Mouse (Mus musculus) lung, embryonic 16.5 days (tissue): ENCODE measurements around the gene Ssna1. TPM values are rescaled to one million over a fixed set of nuclear protein-coding genes. Genes with fewer than 3 reads are reported as not detected.

Source experiments
- ATAC-seq: fragments of 200-750 bp; cut with Nextera tagmentation; 2 replicates; pipeline ENCODE4 v1.8.0; 2017; ENCODE audit warnings: low read depth, mild to moderate bottlenecking, moderate library complexity
- H3K27ac ChIP-seq: fragments of 300-500 bp; sonication (generic); 2 replicates; pipeline ENCODE4 v1.5.1; 2014; ENCODE audit warnings: mild to moderate bottlenecking, control low read depth, low read length
- H3K27me3 ChIP-seq: fragments of 300-500 bp; sonication (generic); 2 replicates; pipeline ENCODE4 v1.6.1; 2014; ENCODE audit warnings: low read depth, low read length, mixed read lengths; ENCODE audit not compliant: control insufficient read depth, insufficient read depth
- H3K36me3 ChIP-seq: fragments of 300-500 bp; sonication (generic); 2 replicates; pipeline ENCODE4 v1.6.1; 2014; ENCODE audit warnings: low read length; ENCODE audit not compliant: control insufficient read depth, insufficient read depth
- H3K4me1 ChIP-seq: fragments of 300-500 bp; sonication (generic); replicated peaks from 2 replicates; pipeline ENCODE4 v1.6.1; 2014; ENCODE audit warnings: low read length, mixed read lengths; ENCODE audit not compliant: control insufficient read depth, insufficient read depth
- H3K4me2 ChIP-seq: fragments of 300-500 bp; sonication (generic); 2 replicates; pipeline ENCODE4 v1.6.1; 2014; ENCODE audit warnings: low read depth, low read length, control low read depth
- H3K4me3 ChIP-seq: fragments of 300-500 bp; sonication (generic); 2 replicates; pipeline ENCODE4 v1.5.1; 2014; ENCODE audit warnings: mild to moderate bottlenecking, low read length, control low read depth
- H3K9ac ChIP-seq: fragments of 300-500 bp; sonication (generic); 2 replicates; pipeline ENCODE4 v1.6.1; 2014; ENCODE audit warnings: low read length, control low read depth
- H3K9me3 ChIP-seq: fragments of 300-500 bp; sonication (generic); 2 replicates; pipeline ENCODE4 v1.6.1; 2016; ENCODE audit warnings: low read length; ENCODE audit not compliant: control insufficient read depth
- WGBS: fragments of 180-500 bp; shearing (Covaris S2); extraction: QIAGEN DNeasy Blood & Tissue Kit; methylation state at CpG from one replicate; pipeline ENCODE4 v1.1.7; 2014; 5-methylcytosine and 5-hydroxymethylcytosine counted together
- polyA plus RNA-seq: library from polyadenylated mRNA; unstranded; fragments of >200 nt; fragmentation: Nextera tagmentation; extraction: Ambion mirVana; gene quantifications from 2 replicates; pipeline ENCODE4 v1.2.1, GENCODE M21; 2015

The Ssna1 gene
- polyA plus RNA-seq, 1 experiment from 2014 or later: 219 TPM

- peak overlapping the region; percentile 97 for H3K27ac ChIP-seq
- H3K9ac ChIP-seq: peak overlapping the region; percentile 85
- under 1% methylated on average over 50 of the region's 53 CpGs for WGBS
- peaks cover 19% of the 10 kb centered on the region for H3K4me1 ChIP-seq
- ATAC-seq: peak; percentile 45
- no peaks in the 10 kb centered on the region for H3K9me3 ChIP-seq
- H3K36me3 ChIP-seq: peaks cover 7% of the 10 kb centered on the region
- peak overlapping the region; percentile 90 for H3K4me2 ChIP-seq
- no peaks in the 10 kb centered on the region for H3K27me3 ChIP-seq
- peak overlapping the region; percentile 87 for H3K4me3 ChIP-seq
Measured at GRCm38 (mm10) chr2:25223681-25224491, 48.4 kb downstream of the Ssna1 start.

DNA sequence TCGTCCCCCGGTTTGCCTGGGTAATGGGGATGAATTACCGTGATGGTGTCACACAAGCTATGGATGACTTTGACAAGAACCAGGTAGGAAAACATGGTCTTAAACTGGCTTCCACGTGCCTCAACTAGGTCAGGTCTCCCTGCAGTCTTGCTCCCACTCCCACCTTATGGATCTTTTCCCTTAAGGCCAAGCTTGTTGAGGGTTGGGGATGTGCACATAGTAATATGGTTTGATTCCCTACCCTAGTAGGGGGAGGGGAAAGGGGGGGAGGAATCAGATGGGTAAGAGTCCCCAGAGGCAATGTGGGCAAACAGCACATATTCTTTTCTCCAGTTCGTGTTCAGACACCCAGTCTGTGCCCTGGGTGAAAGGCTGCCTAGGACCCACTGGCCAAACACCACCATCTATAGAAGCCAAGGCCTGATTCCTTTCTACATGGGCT lies 50.9 kb downstream of the Ssna1 start:
- WGBS: 70% methylated on average over 5 of the region's 5 CpGs
- no peak for ATAC-seq

More for the DNA sequence above, 50.9 kb downstream of the Ssna1 start:
- peaks cover 7% of the 10 kb centered on the region for H3K36me3 ChIP-seq
- peaks cover 11% of the 10 kb centered on the region for H3K4me1 ChIP-seq
- no peak overlapping the region for H3K27ac ChIP-seq
- H3K27me3 ChIP-seq: no peaks in the 10 kb centered on the region
- H3K9me3 ChIP-seq: no peaks in the 10 kb centered on the region
- H3K9ac ChIP-seq: no peak overlapping the region
- no peak overlapping the region for H3K4me2 ChIP-seq
- H3K4me3 ChIP-seq: no peak overlapping the region

Other genes with a start within 250 kb of the Ssna1 start
- gene Nsmf, start 218.1 kb downstream of the Ssna1 start, polyA plus RNA-seq: 71.7 and 72.3 TPM in 2 replicates
- gene Entpd8, start 192.1 kb downstream of the Ssna1 start, polyA plus RNA-seq: 0.64 and 0.74 TPM in 2 replicates
- gene Noxa1, start 177.3 kb downstream of the Ssna1 start, polyA plus RNA-seq: 1.7 and 2.6 TPM in 2 replicates
- gene Nrarp, start 91.7 kb downstream of the Ssna1 start, polyA plus RNA-seq: 9.8 and 10.0 TPM in 2 replicates
- gene Tor4a, start 75.6 kb downstream of the Ssna1 start, polyA plus RNA-seq: 10.0 and 12.5 TPM in 2 replicates
- gene Nelfb, start 60.9 kb downstream of the Ssna1 start, polyA plus RNA-seq: 112 and 113 TPM in 2 replicates
- gene Stpg3, start 57.8 kb downstream of the Ssna1 start, polyA plus RNA-seq: 0.15 TPM in 1 of 2 replicates, not detected in the other
- 0.68 TPM in 1 of 2 replicates, not detected in the other for gene Fam166a, start 53.7 kb downstream of the Ssna1 start, polyA plus RNA-seq
- 677 and 731 TPM in 2 replicates for gene Tubb4b, start 47.7 kb downstream of the Ssna1 start, polyA plus RNA-seq
- not detected in 2 replicates for gene Slc34a3, start 38.1 kb downstream of the Ssna1 start, polyA plus RNA-seq
- gene Rnf224, start 35.7 kb downstream of the Ssna1 start, polyA plus RNA-seq: not detected in 2 replicates
- 8.3 and 9.1 TPM in 2 replicates for gene Rnf208, start 30.2 kb downstream of the Ssna1 start, polyA plus RNA-seq
- 0.67 TPM in 1 of 2 replicates, not detected in the other for gene Cysrt1, start 30.0 kb downstream of the Ssna1 start, polyA plus RNA-seq
- gene AL732309.1, start 25.6 kb downstream of the Ssna1 start, polyA plus RNA-seq: 4.5 and 5.9 TPM in 2 replicates
- 20.3 and 22.0 TPM in 2 replicates for gene Tmem203, start 17.0 kb downstream of the Ssna1 start, polyA plus RNA-seq
- gene Tprn, start 9.8 kb downstream of the Ssna1 start, polyA plus RNA-seq: 6.4 and 6.5 TPM in 2 replicates
- 136 and 137 TPM in 2 replicates for gene Anapc2, start within 50 bp of the Ssna1 start, polyA plus RNA-seq
- gene Tmem210, start 15.7 kb upstream of the Ssna1 start, polyA plus RNA-seq: not detected in 2 replicates
- 6.7 and 9.4 TPM in 2 replicates for gene Lrrc26, start 17.5 kb upstream of the Ssna1 start, polyA plus RNA-seq
- 0.44 and 0.84 TPM in 2 replicates for gene Grin1, start 46.7 kb upstream of the Ssna1 start, polyA plus RNA-seq
- gene Man1b1, start 59.9 kb upstream of the Ssna1 start, polyA plus RNA-seq: 47.8 and 57.4 TPM in 2 replicates
- gene Dpp7, start 83.9 kb upstream of the Ssna1 start, polyA plus RNA-seq: 15.9 and 18.9 TPM in 2 replicates
- gene Uap1l1, start 93.2 kb upstream of the Ssna1 start, polyA plus RNA-seq: 18.8 and 20.2 TPM in 2 replicates
- 39.0 and 39.3 TPM in 2 replicates for gene Sapcd2, start 99.9 kb upstream of the Ssna1 start, polyA plus RNA-seq
- gene Entpd2, start 123.4 kb upstream of the Ssna1 start, polyA plus RNA-seq: 3.6 and 4.8 TPM in 2 replicates
- gene Npdc1, start 126.9 kb upstream of the Ssna1 start, polyA plus RNA-seq: 31.6 and 36.5 TPM in 2 replicates
- 0.10 and 0.15 TPM in 2 replicates for gene Fut7, start 150.8 kb upstream of the Ssna1 start, polyA plus RNA-seq
- gene Abca2, start 156.3 kb upstream of the Ssna1 start, polyA plus RNA-seq: 4.9 and 5.4 TPM in 2 replicates
- gene Clic3, start 184.4 kb upstream of the Ssna1 start, polyA plus RNA-seq: 139 and 180 TPM in 2 replicates
- 37.9 and 44.8 TPM in 2 replicates for gene Paxx, start 188.7 kb upstream of the Ssna1 start, polyA plus RNA-seq
- gene Ptgds, start 197.6 kb upstream of the Ssna1 start, polyA plus RNA-seq: 10.7 and 16.5 TPM in 2 replicates
- not detected in 2 replicates for gene Lcn12, start 221.5 kb upstream of the Ssna1 start, polyA plus RNA-seq
- 80.8 and 81.1 TPM in 2 replicates for gene Fbxw5, start 228.3 kb upstream of the Ssna1 start, polyA plus RNA-seq
- 6.5 and 7.3 TPM in 2 replicates for gene C8g, start 229.3 kb upstream of the Ssna1 start, polyA plus RNA-seq